Comparison of ENCODE assay signal across 8 mouse cellular contexts in genomic region chr8:3676993-3677579, GRCm38 (mm10). TPM values are rescaled to one million over a fixed set of nuclear protein-coding genes. Genes with fewer than 3 reads are reported as not detected.
DNase-seq lines count a peak whose midpoint lies in the region; ATAC-seq lines count a peak whose summit lies in the region.

No protein-coding gene starts in this region.

- no peaks in the 10 kb centered on the region for H3K27me3 ChIP-seq in hindbrain, embryonic 10.5 days (ENCODE audit: insufficient read depth, poor library complexity, severe bottlenecking)
- H3K27me3 ChIP-seq in liver, embryonic 15.5 days: no peaks in the 10 kb centered on the region
- no peaks in the 10 kb centered on the region for H3K27me3 ChIP-seq in neural tube, embryonic 15.5 days (replicated peaks)

- peak; percentile 20 for ATAC-seq in liver, embryonic 15.5 days (ENCODE audit: insufficient read depth)
- ATAC-seq in neural tube, embryonic 15.5 days (ENCODE audit: low FRiP score): peak; percentile 6

- 10% methylated on average over 15 of the region's 15 CpGs for WGBS in hindbrain, embryonic 10.5 days
- 1% methylated on average over 15 of the region's 15 CpGs for WGBS in liver, embryonic 15.5 days (ENCODE audit: insufficient replicate concordance)
- WGBS in neural tube, embryonic 15.5 days: 5% methylated on average over 15 of the region's 15 CpGs

- peaks cover 24% of the 10 kb centered on the region for H3K4me1 ChIP-seq in hindbrain, embryonic 10.5 days (replicated peaks)
- H3K4me1 ChIP-seq in liver, embryonic 15.5 days (replicated peaks): peaks cover 32% of the 10 kb centered on the region
- H3K4me1 ChIP-seq in neural tube, embryonic 15.5 days: peaks cover 38% of the 10 kb centered on the region

- H3K4me3 ChIP-seq in hindbrain, embryonic 10.5 days: peak overlapping the region; percentile 78
- H3K4me3 ChIP-seq in liver, embryonic 15.5 days (replicated peaks): peak overlapping the region; percentile 85
- peak overlapping the region; percentile 91 for H3K4me3 ChIP-seq in neural tube, embryonic 15.5 days (replicated peaks)

- peak; percentile 22 to 36 for DNase-seq in lung, adult 18-20 months
- no peak for DNase-seq in lung, postnatal 4 days
- peak; percentile 48 for DNase-seq in embryo, embryonic 10.5 days (ENCODE audit: low spot score)
- DNase-seq in hindbrain, embryonic 10.5 days (ENCODE audit: low spot score): no peak
- DNase-seq in thymus, postnatal 14 days: no peak
- no peak for DNase-seq in layer of hippocampus, adult 11-12 months (ENCODE audit: low spot score)

- peak overlapping the region; percentile 93 for H3K9ac ChIP-seq in liver, embryonic 15.5 days
- peak overlapping the region; percentile 98 for H3K9ac ChIP-seq in neural tube, embryonic 15.5 days (replicated peaks)

- H3K27ac ChIP-seq in hindbrain, embryonic 10.5 days: peak overlapping the region; percentile 94
- peak overlapping the region; percentile 86 for H3K27ac ChIP-seq in liver, embryonic 15.5 days (replicated peaks)
- peak overlapping the region; percentile 89 for H3K27ac ChIP-seq in neural tube, embryonic 15.5 days (replicated peaks)

- peaks cover 37% of the 10 kb centered on the region for H3K36me3 ChIP-seq in hindbrain, embryonic 10.5 days
- peaks cover 21% of the 10 kb centered on the region for H3K36me3 ChIP-seq in liver, embryonic 15.5 days (replicated peaks)
- H3K36me3 ChIP-seq in neural tube, embryonic 15.5 days: peaks cover 35% of the 10 kb centered on the region

- peak overlapping the region; percentile 82 for H3K4me2 ChIP-seq in liver, embryonic 15.5 days
- peak overlapping the region; percentile 86 for H3K4me2 ChIP-seq in neural tube, embryonic 15.5 days

- peaks cover 5% of the 10 kb centered on the region; the same call in 1 of the 2 replicates for H3K9me3 ChIP-seq in hindbrain, embryonic 10.5 days
- H3K9me3 ChIP-seq in liver, embryonic 15.5 days (replicated peaks): no peaks in the 10 kb centered on the region
- H3K9me3 ChIP-seq in neural tube, embryonic 15.5 days (replicated peaks): no peaks in the 10 kb centered on the region

RNA-seq across cellular contexts. Expression of gene Trappc5, which starts 1.0 kb away (rescaled TPM):
- 44.7 and 45.3 TPM in 2 replicates for polyA plus RNA-seq in hindbrain, embryonic 10.5 days (2016; fragmentation: Nextera tagmentation; extraction: Ambion mirVana)
- polyA plus RNA-seq in liver, embryonic 15.5 days (2015; fragmentation: Nextera tagmentation; extraction: Ambion mirVana): 13.2 and 15.1 TPM in 2 replicates
- 53.5 and 58.3 TPM in 2 replicates for polyA plus RNA-seq in neural tube, embryonic 15.5 days (2015; fragmentation: Nextera tagmentation; extraction: Ambion mirVana)

RNA-seq across cellular contexts. Expression of gene Fcor, which starts 4.9 kb away (rescaled TPM):
- 9.5 and 9.6 TPM in 2 replicates for polyA plus RNA-seq in hindbrain, embryonic 10.5 days (2016; fragmentation: Nextera tagmentation; extraction: Ambion mirVana)
- polyA plus RNA-seq in liver, embryonic 15.5 days (2015; fragmentation: Nextera tagmentation; extraction: Ambion mirVana): 2.6 and 3.5 TPM in 2 replicates
- polyA plus RNA-seq in neural tube, embryonic 15.5 days (2015; fragmentation: Nextera tagmentation; extraction: Ambion mirVana): 21.7 and 22.8 TPM in 2 replicates

RNA-seq across cellular contexts. Expression of gene Mcemp1, which starts 11.5 kb away (rescaled TPM):
- 0.14 and 0.17 TPM in 2 replicates for polyA plus RNA-seq in hindbrain, embryonic 10.5 days (2016; fragmentation: Nextera tagmentation; extraction: Ambion mirVana)
- 8.2 and 8.9 TPM in 2 replicates for polyA plus RNA-seq in liver, embryonic 15.5 days (2015; fragmentation: Nextera tagmentation; extraction: Ambion mirVana)
- 0.23 and 0.28 TPM in 2 replicates for polyA plus RNA-seq in neural tube, embryonic 15.5 days (2015; fragmentation: Nextera tagmentation; extraction: Ambion mirVana)

RNA-seq across cellular contexts. Expression of gene Fcer2a, which starts 16.9 kb away (rescaled TPM):
- 0.22 and 0.31 TPM in 2 replicates for polyA plus RNA-seq in hindbrain, embryonic 10.5 days (2016; fragmentation: Nextera tagmentation; extraction: Ambion mirVana)
- polyA plus RNA-seq in liver, embryonic 15.5 days (2015; fragmentation: Nextera tagmentation; extraction: Ambion mirVana): 0.05 and 0.08 TPM in 2 replicates
- polyA plus RNA-seq in neural tube, embryonic 15.5 days (2015; fragmentation: Nextera tagmentation; extraction: Ambion mirVana): 0.31 and 0.35 TPM in 2 replicates

RNA-seq across cellular contexts. Expression of gene Retn, which starts 21.5 kb away (rescaled TPM):
- polyA plus RNA-seq in hindbrain, embryonic 10.5 days (2016; fragmentation: Nextera tagmentation; extraction: Ambion mirVana): 0.37 and 0.55 TPM in 2 replicates
- polyA plus RNA-seq in liver, embryonic 15.5 days (2015; fragmentation: Nextera tagmentation; extraction: Ambion mirVana): not detected in 2 replicates
- 0.27 and 0.56 TPM in 2 replicates for polyA plus RNA-seq in neural tube, embryonic 15.5 days (2015; fragmentation: Nextera tagmentation; extraction: Ambion mirVana)

Comparison
In these comparisons a context has a peak if more than half of its experiments do, and no peak if none do; other contexts are left out.
1. DNase-seq: peak in lung, adult 18-20 months (2 of 2) and embryo, embryonic 10.5 days (single experiment); none in lung, postnatal 4 days (0 of 2), hindbrain, embryonic 10.5 days (single experiment), thymus, postnatal 14 days (single experiment) and layer of hippocampus, adult 11-12 months (single experiment).
2. Peak in every context shown above with its lines, with median percentiles within 50 percentile points of each other: H3K27ac ChIP-seq and H3K4me3 ChIP-seq.